Mouse (Mus musculus) CH12.LX (cell line): ENCODE results near the gene Fam124a.
A peak's percentile ranks its signal among the peaks of the same experiment; 100 is the strongest.

Experiments used
- BHLHE40 ChIP-seq: IDR thresholded peaks from 2 replicates; pipeline ENCODE4 v1.6.1; 2011; ENCODE audit warnings: mild to moderate bottlenecking, low read depth, low read length, improper control_type of control experiment
- CTCF ChIP-seq, 2 experiments: IDR thresholded peaks in 1 of 2; conservative IDR thresholded peaks in 1 of 2; 2 replicates each; pipeline ENCODE4 v1.5.1; 2011 to 2012; ENCODE audit warnings: low read depth in 2 of 2, low read length in 2 of 2, improper control_type of control experiment in 1 of 2, inconsistent platforms in 1 of 2, mild to moderate bottlenecking in 1 of 2, moderate library complexity in 1 of 2
- E2F4 ChIP-seq: IDR thresholded peaks from 2 replicates; pipeline ENCODE4 v1.6.1; 2011; ENCODE audit warnings: low read depth, low read length, improper control_type of control experiment; ENCODE audit not compliant: insufficient replicate concordance
- ELF1 ChIP-seq: IDR thresholded peaks from 2 replicates; pipeline ENCODE4 v1.6.1; 2014; ENCODE audit warnings: low read depth, mild to moderate bottlenecking, inconsistent platforms, low read length, improper control_type of control experiment
- POLR2AphosphoS2 ChIP-seq: IDR thresholded peaks from 2 replicates; pipeline ENCODE4 v1.6.1; 2011; ENCODE audit warnings: low read depth, low read length, improper control_type of control experiment
- SIN3A ChIP-seq: IDR thresholded peaks from 2 replicates; pipeline ENCODE4 v1.6.1; 2012; ENCODE audit warnings: low read length, improper control_type of control experiment, inconsistent platforms
- ZKSCAN1 ChIP-seq: IDR thresholded peaks from 2 replicates; pipeline ENCODE4 v1.6.1; 2012; ENCODE audit warnings: low read depth, inconsistent platforms, low read length, improper control_type of control experiment, borderline replicate concordance

DNA sequence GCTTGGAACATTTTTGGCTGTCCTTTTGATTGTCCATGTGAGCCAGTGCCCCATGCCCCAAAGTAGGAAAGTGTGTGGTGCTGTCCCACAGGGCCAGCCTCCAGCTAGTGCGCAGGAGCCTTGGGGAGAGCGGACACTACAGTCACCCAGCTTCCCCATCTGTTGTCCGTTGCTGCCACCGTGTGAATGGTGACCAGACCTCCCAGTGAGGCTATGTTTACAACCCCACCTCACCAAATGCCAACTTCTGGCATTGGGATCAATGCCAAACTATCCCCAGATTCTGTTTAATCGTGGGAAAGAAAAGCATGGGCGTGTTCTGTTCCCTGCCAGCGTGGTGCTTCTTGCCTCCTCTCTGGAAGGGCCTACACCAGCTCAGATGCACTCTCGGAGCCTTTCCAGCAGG lies 52.3 kb downstream of the Fam124a start:
- TF ChIP-seq E2F4 (no peak), CTCF (conservative IDR thresholded peaks at IDR 0.05 in 1 of 2, IDR thresholded peaks at IDR 0.05 in 1 of 2; ENCODE audit: low read depth in 2 of 2, low read length in 2 of 2) (peak in 1 of 2 experiments; percentile 14; a peak in 1 of 4 replicates), ELF1 (no peak), SIN3A (no peak), POLR2AphosphoS2 (no peak), BHLHE40 (no peak), ZKSCAN1 (no peak)
